Mouse (Mus musculus) testis, postnatal 10 days (tissue): Measurements from ENCODE around the gene Hoxa11.

Experiments used
- DNase-seq: peaks from one replicate; pipeline ENCODE4 v3.0.0; 2021; ENCODE audit warnings: low spot score

Gene Hoxa11

DNA sequence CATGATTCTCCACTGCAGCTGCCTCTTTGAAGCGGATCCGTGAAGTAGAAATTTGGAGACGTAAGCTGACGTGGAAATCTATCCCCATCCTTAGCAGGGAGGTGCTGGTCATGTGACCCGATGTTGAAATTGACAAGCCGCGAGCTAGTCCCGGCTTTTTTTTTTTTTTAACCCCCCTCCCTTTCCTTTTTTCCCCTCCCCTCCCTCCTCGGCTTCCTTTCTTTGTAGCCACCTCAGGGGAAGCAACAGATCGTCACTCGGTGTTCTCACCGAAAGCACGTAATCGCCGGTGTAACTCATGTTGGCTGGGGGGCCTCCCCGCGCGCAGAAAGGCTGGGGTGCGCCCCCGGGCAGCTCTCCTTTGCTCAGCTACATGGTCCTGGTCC is at the start of gene Hoxa11:
Hoxa11 (minus strand) TSS at position 54 of the 386 bp plus-strand sequence.
- peak; percentile 28 for DNase-seq

DNA sequence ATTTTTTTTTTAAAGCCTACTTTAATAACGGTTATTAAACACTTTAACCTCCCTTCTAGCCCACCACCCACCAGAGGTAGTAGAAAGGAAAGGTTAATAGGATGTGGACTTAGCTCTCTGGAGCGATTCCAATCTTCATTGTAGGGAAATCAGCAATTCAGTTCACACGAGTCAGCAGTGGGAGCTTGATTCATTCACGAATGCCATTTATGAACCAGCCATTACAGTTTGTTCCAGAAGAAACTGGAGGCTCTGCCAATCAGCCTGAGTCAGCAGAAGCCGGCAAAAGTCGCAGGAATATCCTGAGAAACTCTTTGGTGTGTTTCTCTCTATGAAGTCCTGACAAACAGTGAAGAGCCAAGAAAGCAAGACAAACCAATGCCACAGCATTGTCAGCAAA is 49.0 kb upstream of the Hoxa11 start:
- no peak for DNase-seq

DNA sequence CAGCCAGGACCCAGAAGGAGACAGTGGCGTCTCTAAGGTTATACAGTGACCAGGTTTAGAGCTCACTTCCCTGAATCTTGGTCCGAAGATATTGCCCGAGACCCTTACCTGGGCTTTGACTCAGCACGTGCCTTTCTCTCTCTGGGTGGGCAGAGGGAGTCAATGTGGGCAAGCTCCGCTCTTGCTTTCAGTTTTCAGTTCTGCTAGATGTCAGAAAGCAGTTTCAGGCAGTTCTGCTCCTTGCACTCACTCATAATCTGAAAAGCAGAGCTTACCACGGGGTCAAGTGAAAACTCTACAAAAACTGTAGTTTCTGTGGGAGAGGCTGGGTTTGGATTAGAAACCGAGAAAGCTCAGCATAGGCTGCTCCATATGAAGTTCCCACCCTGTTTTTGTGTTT is 46.7 kb upstream of the Hoxa11 start:
- DNase-seq = no peak

DNA sequence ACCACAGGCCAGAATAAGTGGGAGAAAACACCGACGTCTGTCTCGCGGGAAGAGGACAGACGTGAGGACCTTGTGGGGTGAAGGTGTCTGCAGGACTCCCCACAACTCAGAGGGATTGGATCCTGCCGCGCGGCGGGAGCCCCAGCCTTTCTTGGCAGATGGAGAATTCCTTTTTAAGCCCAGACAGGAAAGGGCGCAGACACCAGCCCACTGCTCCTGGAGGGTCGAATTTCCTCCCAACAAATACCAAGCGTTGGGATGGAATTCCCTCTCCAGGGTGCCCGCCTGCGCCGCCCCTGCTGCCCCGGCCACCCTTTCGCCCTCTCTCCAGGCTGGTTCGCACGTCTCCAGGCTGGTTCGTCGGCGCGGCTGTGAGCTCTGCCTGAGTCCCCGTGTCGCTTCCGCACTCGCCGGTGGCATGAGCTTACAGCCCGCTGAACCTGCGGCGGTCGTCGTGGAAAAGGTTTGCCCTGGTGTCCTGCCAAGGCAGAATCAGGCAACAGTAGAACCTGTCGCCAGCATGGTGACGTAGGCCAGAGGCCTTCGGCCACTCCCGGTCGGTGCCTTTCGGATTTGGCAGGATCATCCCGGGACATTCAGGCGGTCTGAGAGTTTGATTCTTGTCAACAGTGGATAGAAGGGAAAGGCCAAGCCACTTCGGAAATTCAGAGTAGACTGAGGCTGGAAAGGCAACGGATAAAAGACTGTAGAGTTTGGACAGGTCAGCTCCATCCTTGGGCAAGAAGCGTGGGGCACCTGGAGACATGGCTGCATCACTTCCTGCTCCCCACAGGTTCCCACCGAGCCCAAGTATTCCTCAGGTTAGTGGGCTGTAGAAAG is 45.6 kb upstream of the Hoxa11 start:
- DNase-seq = no peak

DNA sequence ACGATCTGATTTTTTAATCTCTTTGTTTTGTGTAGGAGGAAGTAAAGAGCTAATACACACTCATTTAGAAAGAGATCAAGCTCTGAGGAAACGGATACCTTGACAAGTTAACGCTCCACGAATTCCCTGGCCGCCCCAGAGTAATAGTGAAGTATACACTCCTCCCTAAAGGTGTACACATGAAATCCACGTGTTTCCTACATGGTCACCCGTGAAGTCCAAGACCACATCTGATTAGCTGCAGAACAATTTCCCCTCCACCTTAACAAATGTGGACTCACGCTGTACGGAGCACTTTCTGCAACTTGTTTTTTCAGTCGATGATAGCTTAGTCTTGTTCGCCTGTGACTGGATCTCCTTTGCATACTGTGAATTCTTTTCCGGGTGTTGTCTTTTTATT is 44.6 kb upstream of the Hoxa11 start:
- no peak for DNase-seq

DNA sequence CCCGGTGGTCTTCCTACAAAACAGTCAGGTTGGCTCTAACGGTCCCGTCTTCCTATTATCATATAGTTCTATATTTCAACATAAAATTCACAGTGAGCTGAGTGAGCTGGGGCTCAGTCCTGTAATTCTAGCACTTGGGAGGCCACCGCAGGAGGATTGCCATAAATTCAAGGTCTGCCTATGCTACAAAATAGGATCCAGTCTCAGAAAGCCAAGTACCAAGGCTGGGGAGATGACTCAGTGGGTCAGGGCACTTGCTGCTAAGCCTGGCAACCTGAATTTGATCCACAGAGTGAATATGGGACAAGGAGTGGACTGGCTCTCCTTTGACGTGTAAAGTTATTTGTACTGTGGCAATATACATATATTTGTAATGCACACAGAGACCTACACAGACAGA is 38.3 kb upstream of the Hoxa11 start:
- no peak for DNase-seq

DNA sequence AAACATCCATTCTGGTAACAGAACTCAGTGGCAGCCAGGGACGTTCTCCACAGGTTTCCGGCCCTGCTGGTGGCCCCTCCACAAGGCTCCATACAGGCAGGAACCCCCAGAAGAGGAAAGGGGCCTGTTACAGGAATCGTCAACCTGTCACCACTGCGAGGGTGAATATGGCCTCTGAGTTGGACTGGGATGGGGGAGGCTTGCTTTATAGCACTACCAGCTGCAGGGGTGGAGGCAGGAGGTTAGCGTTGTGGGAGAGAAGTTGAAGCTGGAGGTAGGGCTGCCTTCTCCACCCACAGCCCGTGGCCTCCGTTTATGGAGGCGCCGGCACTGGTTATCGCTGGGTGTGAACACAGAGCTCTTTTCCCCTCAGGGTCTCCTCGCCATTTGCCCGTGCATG is 35.5 kb upstream of the Hoxa11 start:
- no peak for DNase-seq

DNA sequence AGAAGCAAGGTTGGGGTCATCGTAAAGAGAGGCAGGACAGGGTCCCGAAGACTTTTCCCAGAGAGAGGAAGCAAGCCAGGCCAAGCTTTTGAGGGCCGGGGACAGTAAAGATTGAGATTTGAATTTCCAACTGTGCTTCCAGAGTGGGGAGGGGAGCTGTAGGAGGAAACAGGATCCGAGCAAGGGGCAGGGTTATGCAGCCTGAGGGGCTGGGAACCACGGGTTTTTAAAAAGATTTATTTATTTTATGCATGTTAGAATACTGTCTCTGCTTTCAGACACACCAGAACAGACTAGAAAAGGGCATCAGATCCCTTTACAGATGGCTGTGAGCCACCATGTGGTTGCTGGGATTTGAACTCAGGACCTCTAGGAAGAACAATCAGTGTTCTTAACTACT is 31.3 kb upstream of the Hoxa11 start:
- DNase-seq = no peak

DNA sequence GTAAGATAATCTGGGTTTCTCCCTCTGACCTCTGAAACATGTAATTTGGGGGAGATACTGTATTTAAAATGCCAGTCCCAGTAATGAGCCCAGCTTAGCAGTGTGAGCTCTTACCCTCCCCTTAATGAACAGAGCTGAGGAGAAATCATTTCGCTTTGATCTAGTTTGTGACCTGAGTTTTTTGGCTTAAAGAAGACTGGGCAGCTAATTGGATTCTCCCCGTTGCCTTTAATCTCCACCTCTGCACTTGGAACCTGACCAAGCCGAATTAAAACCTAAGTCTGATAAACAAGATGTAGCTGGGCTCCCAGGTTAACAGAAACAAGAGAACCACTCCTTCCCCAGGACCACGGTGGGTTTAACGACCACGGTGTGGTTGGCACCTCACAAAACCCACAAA is 30.8 kb upstream of the Hoxa11 start:
- DNase-seq = no peak

DNA sequence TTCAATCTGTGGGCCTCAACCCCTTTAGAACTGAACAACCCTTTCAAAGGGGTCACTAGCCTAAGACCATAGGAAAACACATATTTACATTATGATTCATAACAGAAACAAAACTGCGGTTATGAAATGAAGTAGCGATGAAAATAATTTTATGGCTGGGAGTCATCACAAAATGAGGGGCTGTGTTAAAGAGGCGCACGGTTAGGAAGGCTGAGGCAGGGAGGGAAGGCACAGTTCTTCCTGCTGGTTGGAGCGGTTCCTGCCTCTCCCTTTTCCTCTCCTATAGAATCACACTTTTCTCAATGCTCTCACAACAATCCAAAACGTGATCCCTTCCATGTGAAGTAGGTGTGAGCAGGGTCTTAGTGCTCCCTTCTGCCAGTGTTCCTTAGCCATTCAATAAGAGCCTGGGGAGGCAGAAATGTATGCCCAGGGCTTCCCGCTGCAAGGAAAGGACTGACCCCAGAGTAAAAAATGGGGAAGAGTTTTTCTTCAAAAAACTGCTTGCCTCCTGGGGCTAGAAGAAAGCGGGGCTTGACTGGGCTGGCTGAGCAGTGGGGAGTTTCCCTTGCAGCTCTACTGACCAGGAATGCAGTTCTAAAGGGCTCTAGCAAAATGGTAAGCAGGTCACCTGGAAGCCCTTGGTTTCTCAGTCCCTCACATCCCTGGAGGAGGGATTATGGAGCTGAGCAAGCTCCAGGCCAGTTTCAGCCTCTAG is 30.1 kb upstream of the Hoxa11 start:
- DNase-seq = no peak

DNA sequence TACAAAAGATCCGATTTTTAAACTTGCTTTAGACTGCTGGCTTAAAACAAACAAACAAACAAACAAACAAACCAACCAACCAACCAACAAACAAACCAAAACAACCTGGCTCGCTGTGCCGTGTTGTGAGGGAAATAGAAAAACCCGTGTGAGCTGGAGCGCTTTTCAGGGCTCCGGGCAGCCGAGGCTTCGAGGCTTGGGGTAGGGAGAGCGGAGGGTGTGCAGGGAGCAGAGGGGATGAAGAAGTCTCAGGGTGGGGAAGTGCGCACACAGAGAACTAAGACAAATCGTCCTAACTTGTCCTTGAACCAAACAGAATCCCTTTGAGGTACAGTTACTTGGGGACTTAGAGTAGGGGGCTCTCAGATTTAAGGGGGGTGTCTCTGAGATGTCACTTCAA is 29.0 kb upstream of the Hoxa11 start:
- DNase-seq = no peak

DNA sequence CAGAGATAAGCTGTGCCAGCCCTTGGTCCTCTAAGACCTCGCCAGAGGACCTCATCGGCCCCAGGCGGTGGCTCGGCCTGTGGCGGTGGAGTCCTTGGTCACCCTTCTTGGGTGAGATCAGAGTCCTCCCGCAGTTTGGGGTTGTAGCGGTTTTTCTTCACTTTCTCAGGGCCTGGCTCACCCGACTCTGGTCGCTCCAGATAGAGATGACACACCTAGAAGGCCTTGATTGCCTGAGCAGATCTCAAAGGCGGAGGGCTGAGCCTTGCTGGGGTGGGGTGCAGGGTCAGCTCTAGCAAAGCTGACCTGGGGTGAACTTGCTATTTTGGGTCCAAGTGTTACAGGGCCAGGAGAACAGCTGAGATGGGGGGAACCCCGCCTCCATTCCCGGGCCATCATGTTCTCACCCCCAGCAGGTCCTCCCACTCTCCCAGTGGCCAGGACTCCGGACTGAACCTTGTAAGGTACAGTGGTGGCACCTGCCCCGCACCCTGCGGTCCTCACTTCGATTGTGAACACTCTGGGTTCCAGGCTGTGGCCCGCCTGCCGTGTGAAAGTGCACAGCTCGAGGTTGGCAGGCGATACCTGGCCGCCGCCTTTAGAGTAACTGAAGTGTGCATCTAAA is 28.2 kb upstream of the Hoxa11 start:
- no peak for DNase-seq

DNA sequence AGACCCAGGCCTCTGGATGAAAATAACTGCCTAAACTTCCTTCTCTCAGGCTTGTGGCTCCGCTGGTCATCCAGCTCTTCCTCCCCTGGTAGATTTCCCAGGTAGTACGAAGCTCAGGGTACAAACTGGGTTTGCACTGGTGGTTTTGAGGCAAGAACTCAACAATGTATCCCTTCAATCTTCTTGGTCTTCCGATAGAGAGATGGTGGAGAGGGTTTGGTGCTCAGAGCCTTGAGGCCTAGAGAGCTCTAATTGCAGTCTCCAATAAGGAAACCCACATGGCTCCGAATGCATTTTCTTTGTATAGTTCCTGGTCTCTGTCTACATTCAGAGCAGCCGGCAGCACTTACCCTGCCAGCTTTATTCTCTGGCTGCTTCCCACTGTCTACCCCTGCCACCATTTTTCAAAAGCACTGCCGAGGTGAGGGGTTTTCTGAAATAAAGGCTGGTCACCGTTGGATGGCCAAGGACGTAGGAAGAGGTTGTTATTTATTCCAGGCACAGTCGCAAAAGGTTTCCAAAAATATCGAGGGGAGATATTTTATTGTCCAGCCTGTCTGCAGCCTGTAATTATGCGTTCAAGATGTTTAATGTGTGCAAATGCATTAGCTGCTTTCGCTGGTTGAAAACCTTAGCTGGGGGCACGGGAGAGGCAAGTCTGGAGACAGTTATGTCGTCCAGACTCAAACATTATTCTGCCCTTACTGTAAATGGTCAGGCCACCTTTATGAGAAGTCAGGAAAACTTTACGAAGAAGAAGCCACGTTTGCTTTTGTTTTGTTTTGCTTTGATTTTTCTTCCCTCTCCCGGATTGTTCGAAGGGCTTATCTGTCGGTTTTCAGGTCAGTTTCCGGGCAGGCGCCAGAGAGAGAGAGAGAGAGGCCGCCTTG is 27.4 kb upstream of the Hoxa11 start:
- DNase-seq = no peak

DNA sequence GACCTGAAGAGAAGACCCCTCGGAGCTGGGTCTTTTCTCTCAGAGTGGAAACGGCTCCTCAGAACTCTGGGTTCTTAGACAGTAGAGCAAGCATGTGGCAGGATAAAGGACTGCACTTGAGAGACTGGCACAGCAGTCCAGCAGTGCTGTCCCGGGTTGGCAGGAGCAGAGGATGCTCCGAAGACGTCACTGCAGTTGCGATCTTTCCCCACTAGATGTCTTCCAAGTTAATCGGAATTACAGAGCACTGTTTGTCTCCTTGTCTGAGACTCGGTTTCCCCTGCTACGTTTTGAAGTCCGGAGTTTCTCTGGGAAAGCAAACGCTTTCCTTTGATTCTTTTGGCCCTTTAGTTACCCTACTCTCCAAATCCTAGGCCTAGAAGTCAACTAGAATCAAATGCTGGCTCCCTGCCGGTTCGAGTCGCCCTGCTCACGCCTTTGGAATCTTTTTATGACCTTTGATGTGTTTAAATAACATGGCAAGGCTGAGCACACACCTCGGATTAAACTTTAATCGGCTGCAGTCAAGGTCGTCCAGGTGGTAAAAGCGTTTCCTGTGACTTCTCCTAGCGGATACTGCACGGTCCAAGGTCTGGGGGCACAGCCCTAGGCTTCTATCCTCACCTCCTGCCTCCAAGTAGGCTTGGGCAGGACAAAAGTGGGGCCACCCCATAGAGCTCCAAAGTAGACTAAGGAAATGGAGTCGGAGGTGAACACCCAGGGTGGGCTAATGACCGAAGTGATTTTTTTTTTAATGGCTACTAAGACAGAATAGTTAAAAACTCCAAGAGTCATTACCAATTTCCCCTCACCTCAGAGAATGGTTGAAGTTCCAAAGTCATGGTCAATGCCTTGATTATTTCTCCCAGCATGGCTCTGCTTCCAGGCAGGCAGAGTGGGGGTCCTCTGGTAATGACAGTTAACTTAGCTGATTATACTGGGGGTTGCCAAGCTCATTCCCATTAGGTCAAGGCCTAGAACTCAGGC is 25.2 kb upstream of the Hoxa11 start:
- peak; percentile 80 for DNase-seq

DNA sequence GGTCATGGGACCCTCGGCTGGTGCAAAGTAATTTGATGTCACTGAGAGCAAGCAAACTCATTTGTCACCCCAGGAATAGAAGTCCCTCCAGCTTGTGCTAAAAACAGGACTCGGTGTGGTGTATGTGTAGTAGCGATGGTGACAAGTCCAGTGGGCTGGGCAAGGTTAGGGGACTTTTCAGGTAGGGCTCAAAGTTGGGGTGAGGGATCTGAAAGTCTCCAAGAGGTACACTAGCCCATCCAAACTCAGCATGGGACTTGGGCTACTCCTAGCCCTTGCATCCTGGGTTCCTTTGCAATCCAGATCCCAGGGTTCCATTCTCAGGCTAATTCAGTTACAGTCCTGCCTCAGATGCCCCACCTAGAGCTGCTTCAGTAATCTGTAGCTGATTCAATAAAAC is 23.1 kb upstream of the Hoxa11 start:
- DNase-seq = no peak

DNA sequence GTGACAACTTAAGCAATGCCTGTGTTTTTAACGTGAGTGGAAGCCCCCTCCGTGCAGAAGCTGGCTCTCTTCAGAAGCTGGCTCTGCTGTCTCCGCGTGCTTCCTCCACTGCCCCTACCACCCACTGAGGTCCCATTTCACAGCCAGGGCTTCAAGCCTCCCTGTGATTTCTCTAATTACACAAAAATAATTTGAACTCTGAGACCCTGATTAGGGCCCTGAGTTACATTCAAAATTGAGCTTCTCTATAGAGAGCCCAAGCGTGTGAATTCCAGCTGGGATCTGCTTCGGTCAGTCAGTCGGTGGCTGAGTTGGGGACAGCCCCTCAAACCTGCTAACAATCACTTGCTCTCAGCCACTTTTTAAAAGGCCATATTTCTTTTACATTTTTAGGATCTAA is 22.7 kb upstream of the Hoxa11 start:
- DNase-seq = no peak

DNA sequence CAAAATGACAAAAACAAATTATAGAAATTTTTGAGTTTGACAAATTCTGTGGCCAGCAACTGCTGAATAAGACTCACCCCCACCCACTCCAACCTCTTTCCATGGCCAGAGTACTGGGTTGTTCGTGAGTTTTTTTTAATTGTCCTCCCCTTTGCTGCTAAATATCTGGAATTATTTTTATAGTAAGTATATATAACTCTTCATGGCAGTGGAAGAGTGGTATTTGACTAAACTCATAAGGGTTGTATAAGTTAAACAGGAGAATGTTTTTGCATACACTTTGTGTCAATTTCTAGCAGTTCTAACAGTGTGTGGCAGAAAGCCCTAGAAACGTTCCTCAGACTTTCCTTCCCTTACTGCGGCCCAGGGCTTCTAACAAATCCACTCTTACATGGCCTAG is 22.1 kb upstream of the Hoxa11 start:
- DNase-seq = no peak

DNA sequence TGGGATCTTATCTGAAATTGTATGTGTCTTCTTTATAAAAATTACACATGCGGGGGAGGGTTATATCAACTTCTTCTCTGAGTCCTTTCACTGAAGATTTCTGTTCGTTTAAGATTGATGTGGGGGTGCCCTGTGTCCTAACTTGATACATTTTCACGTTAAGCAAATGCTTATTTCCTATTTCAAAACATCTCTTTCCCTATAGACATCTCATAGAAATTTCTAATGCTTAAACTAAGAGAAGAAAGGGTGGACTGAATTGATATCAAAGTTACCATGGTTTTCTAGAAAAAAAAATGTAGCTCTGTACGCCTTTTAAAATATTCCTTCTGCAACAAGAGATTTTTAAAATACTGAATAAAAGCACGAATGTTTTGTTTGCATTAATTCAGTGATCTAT is 21.6 kb upstream of the Hoxa11 start:
- DNase-seq = no peak

DNA sequence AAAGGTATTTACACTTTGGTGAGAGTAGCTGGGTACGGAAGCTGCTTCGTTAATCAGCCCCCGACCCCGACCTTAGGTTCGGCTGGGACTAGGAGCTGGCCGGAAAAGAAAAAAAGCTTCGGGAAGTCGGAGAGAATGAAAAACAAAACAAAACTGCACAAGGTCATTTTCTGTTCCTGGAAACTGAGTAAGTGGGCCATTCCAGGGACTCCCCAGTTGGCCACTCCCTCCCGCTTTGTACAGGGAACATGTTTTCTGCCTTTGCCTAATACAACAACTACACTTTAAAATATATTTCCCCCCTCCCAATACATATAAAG is 21.0 kb upstream of the Hoxa11 start:
- no peak for DNase-seq

DNA sequence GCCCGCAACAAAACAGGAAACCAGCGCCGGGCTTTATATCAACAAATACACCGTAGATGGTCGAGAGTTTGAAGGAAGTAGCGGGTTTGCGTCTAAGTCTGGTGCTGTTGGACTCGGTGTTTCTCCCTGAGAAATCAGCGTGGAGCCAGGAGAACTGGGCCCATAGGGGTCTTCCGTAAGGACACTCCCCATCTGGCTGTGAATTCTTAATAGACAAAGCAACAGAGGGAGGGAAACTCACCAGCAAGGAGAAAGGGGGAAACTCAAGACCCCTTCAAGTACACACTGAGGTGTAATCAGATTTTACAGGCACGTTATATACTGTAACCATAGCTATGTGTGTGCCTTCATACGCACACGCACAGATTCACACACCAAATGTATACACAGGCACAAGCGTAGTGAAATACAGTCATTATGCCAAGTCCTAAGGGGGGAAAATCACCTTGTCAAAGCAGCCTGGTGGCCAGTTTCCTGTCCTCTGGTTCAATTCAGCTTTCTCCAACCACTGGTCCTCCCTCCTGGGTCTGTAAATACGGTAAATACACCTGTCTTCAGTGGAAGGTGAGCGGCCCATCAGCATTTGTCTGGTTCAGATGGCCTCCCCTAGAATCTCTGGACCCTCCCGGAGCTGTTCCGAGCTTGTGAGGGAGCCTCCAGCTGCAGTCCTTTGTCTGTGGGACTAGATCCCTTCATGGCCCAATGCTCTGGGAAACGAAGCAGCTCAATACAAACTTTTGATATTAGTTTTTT is 20.5 kb upstream of the Hoxa11 start:
- no peak for DNase-seq
